Mouse (Mus musculus) intestine, embryonic 16.5 days (tissue): ENCODE data around the gene Pum2. TPM values are rescaled to one million over a fixed set of nuclear protein-coding genes. Genes with fewer than 3 reads are reported as not detected.

Experiments used
- ATAC-seq: fragments of 200-750 bp; cut with Nextera tagmentation; 2 replicates; pipeline ENCODE4 v1.8.0; 2017; ENCODE audit warnings: moderate TSS enrichment, moderate library complexity
- H3K27ac ChIP-seq: fragments of 300-500 bp; sonication (generic); 2 replicates; pipeline ENCODE4 v1.5.1; 2014; ENCODE audit warnings: mild to moderate bottlenecking, low read length
- H3K27me3 ChIP-seq: fragments of 300-500 bp; sonication (generic); replicated peaks from 2 replicates; pipeline ENCODE4 v1.6.1; 2014; ENCODE audit warnings: low read length, control low read depth, mixed read lengths; ENCODE audit not compliant: control insufficient read depth, insufficient read depth
- H3K36me3 ChIP-seq: fragments of 300-500 bp; sonication (generic); 2 replicates; pipeline ENCODE4 v1.6.1; 2014; ENCODE audit warnings: low read length, control low read depth; ENCODE audit not compliant: control insufficient read depth, insufficient read depth
- H3K4me1 ChIP-seq: fragments of 300-500 bp; sonication (generic); 2 replicates; pipeline ENCODE4 v1.6.1; 2014; ENCODE audit warnings: low read length, control low read depth, mixed read lengths; ENCODE audit not compliant: control insufficient read depth, insufficient read depth
- H3K4me2 ChIP-seq: fragments of 300-500 bp; sonication (generic); 2 replicates; pipeline ENCODE4 v1.6.1; 2014; ENCODE audit warnings: low read depth, low read length, control low read depth
- H3K4me3 ChIP-seq: fragments of 300-500 bp; sonication (generic); 2 replicates; pipeline ENCODE4 v1.5.1; 2014; ENCODE audit warnings: mild to moderate bottlenecking, low read length
- H3K9ac ChIP-seq: fragments of 300-500 bp; sonication (generic); 2 replicates; pipeline ENCODE4 v1.6.1; 2014; ENCODE audit warnings: low read depth, low read length
- H3K9me3 ChIP-seq: fragments of 300-500 bp; sonication (generic); 2 replicates; pipeline ENCODE4 v1.6.1; 2016; ENCODE audit warnings: low read length, control low read depth; ENCODE audit not compliant: control insufficient read depth
- WGBS: fragments of 180-500 bp; shearing (Covaris S2); extraction: QIAGEN DNeasy Blood & Tissue Kit; methylation state at CpG from one replicate; pipeline ENCODE4 v1.1.7; 2014; 5-methylcytosine and 5-hydroxymethylcytosine counted together
- polyA plus RNA-seq: library from polyadenylated mRNA; unstranded; fragments of >200 nt; fragmentation: Nextera tagmentation; extraction: Ambion mirVana; gene quantifications from 2 replicates; pipeline ENCODE4 v1.2.1, GENCODE M21; 2015

Gene Pum2
- polyA plus RNA-seq, 1 experiment from 2014 or later = 34.3 TPM

GRCm38 (mm10) chr12:8790615-8791014 is 116.7 kb downstream of the Pum2 start:
- H3K9ac ChIP-seq = no peak overlapping the region
- peaks cover 22% of the 10 kb centered on the region for H3K36me3 ChIP-seq
- no peak overlapping the region for H3K4me2 ChIP-seq
- no peak for ATAC-seq
- H3K4me1 ChIP-seq = peaks cover 9% of the 10 kb centered on the region; the same call in 1 of the 2 replicates
- 93% methylated on average over 12 of the region's 12 CpGs for WGBS
- H3K27me3 ChIP-seq = no peaks in the 10 kb centered on the region
- H3K9me3 ChIP-seq = no peaks in the 10 kb centered on the region
- no peak overlapping the region for H3K27ac ChIP-seq
- H3K4me3 ChIP-seq = no peak overlapping the region

GRCm38 (mm10) chr12:8793410-8794051 is 119.6 kb downstream of the Pum2 start:
- Histone ChIP-seq H3K4me3 (no peak overlapping the region), H3K9ac (no peak overlapping the region), H3K4me1 (peaks cover 10% of the 10 kb centered on the region), H3K9me3 (no peaks in the 10 kb centered on the region), H3K4me2 (no peak overlapping the region), H3K27ac (no peak overlapping the region), H3K36me3 (peaks cover 22% of the 10 kb centered on the region), H3K27me3 (no peaks in the 10 kb centered on the region)
- WGBS = 77% methylated on average over 2 of the region's 2 CpGs
- ATAC-seq = no peak

GRCm38 (mm10) chr12:8797936-8798335 is 124.0 kb downstream of the Pum2 start:
- H3K27ac ChIP-seq = no peak overlapping the region
- H3K4me3 ChIP-seq = no peak overlapping the region
- H3K27me3 ChIP-seq = no peaks in the 10 kb centered on the region
- peaks cover 24% of the 10 kb centered on the region for H3K4me1 ChIP-seq
- H3K9ac ChIP-seq = no peak overlapping the region
- no peaks in the 10 kb centered on the region for H3K9me3 ChIP-seq
- H3K4me2 ChIP-seq = no peak overlapping the region
- peaks cover 9% of the 10 kb centered on the region for H3K36me3 ChIP-seq
- peak; percentile 51; the same call in 1 of the 2 replicates for ATAC-seq
- 82% methylated on average over 7 of the region's 7 CpGs for WGBS

- peaks cover 9% of the 10 kb centered on the region for H3K36me3 ChIP-seq
- WGBS = 20% methylated on average over 9 of the region's 9 CpGs
- no peak overlapping the region for H3K4me3 ChIP-seq
- no peaks in the 10 kb centered on the region for H3K9me3 ChIP-seq
- H3K27ac ChIP-seq = peak overlapping the region; percentile 70
- no peaks in the 10 kb centered on the region for H3K27me3 ChIP-seq
- no peak overlapping the region for H3K4me2 ChIP-seq
- peaks cover 24% of the 10 kb centered on the region for H3K4me1 ChIP-seq
- peak overlapping the region; percentile 29; the same call in 1 of the 2 replicates for H3K9ac ChIP-seq
- peak; percentile 54 for ATAC-seq
These were observed 124.6 kb downstream of the Pum2 start for GRCm38 (mm10) chr12:8798486-8799020.

Other genes with a start within 250 kb of the Pum2 start
- 24.1 and 24.6 TPM in 2 replicates for gene Rhob, start 174.1 kb upstream of the Pum2 start, polyA plus RNA-seq
- gene Slc7a15, start 75.1 kb upstream of the Pum2 start, polyA plus RNA-seq = 0.36 and 0.44 TPM in 2 replicates
- 102 and 109 TPM in 2 replicates for gene Sdc1, start 97.2 kb downstream of the Pum2 start, polyA plus RNA-seq
- gene Laptm4a, start 247.5 kb downstream of the Pum2 start, polyA plus RNA-seq = 244 and 257 TPM in 2 replicates